Mouse (Mus musculus): ENCODE results near the gene Hic2. TPM values are rescaled to one million over a fixed set of nuclear protein-coding genes. Genes with fewer than 3 reads are reported as not detected.

Gene Hic2
- 2.1 and 2.4 TPM in 2 replicates for polyA plus RNA-seq (2015; fragmentation: Nextera tagmentation; extraction: Ambion mirVana)

- peaks cover 20% of the 10 kb centered on the region for H3K4me1 ChIP-seq (replicated peaks; ENCODE audit: insufficient read depth, low read length)
- peak within 1 kb of the TSS; percentile 95 for H3K4me2 ChIP-seq (ENCODE audit: low read length)
- no peaks in the 10 kb centered on the region for H3K27me3 ChIP-seq (ENCODE audit: insufficient read depth, low read length)
- DNase-seq (ENCODE audit: low spot score): peak; percentile 97
- peak within 1 kb of the TSS; percentile 92 for H3K27ac ChIP-seq
- H3K9me3 ChIP-seq (replicated peaks; ENCODE audit: low read length): no peaks in the 10 kb centered on the region
- peak within 1 kb of the TSS; percentile 93 for H3K9ac ChIP-seq (ENCODE audit: low read depth, low read length)
- TF ChIP-seq CTCF (IDR thresholded peaks at IDR 0.05; ENCODE audit: low read depth): peak; percentile 11; the same call in 1 of the 2 replicates
- H3K36me3 ChIP-seq (ENCODE audit: insufficient read depth, low read length): no peaks in the 10 kb centered on the region
- WGBS: 1% methylated on average over 59 of the region's 59 CpGs
- ATAC-seq (replicated peaks; ENCODE audit: low FRiP score, low read depth): peak; percentile 98
- H3K4me3 ChIP-seq (replicated peaks; ENCODE audit: low read depth, low read length): peak within 1 kb of the TSS; percentile 93
These were observed at the start of gene Hic2 for GRCm38 (mm10) chr16:17232794-17233701. Gene Hic2 (plus strand): TSS chr16:17233572.

- no peak for ATAC-seq (replicated peaks; ENCODE audit: low FRiP score, low read depth)
- H3K27ac ChIP-seq: no peak overlapping the region
- no peak overlapping the region for H3K4me2 ChIP-seq (ENCODE audit: low read length)
These were observed 47.9 kb upstream of the Hic2 start for GRCm38 (mm10) chr16:17185475-17185874.

GRCm38 (mm10) chr16:17193823-17194222 is 39.5 kb upstream of the Hic2 start:
- no peak for TF ChIP-seq CTCF (IDR thresholded peaks at IDR 0.05; ENCODE audit: low read depth)
- H3K27ac ChIP-seq: no peak overlapping the region
- H3K9ac ChIP-seq (ENCODE audit: low read depth, low read length): no peak overlapping the region
- no peaks in the 10 kb centered on the region for H3K27me3 ChIP-seq (ENCODE audit: insufficient read depth, low read length)
- 89% methylated on average over 4 of the region's 4 CpGs for WGBS
- no peaks in the 10 kb centered on the region for H3K4me1 ChIP-seq (replicated peaks; ENCODE audit: insufficient read depth, low read length)
- DNase-seq (ENCODE audit: low spot score): no peak
- H3K9me3 ChIP-seq (replicated peaks; ENCODE audit: low read length): no peaks in the 10 kb centered on the region
- H3K36me3 ChIP-seq (ENCODE audit: insufficient read depth, low read length): peaks cover 4% of the 10 kb centered on the region; the same call in 1 of the 2 replicates
- no peak overlapping the region for H3K4me2 ChIP-seq (ENCODE audit: low read length)
- no peak overlapping the region for H3K4me3 ChIP-seq (replicated peaks; ENCODE audit: low read depth, low read length)
- ATAC-seq (replicated peaks; ENCODE audit: low FRiP score, low read depth): no peak

More at GRCm38 (mm10) chr16:17185475-17185874, 47.9 kb upstream of the Hic2 start:
- DNase-seq (ENCODE audit: low spot score): no peak
- Histone ChIP-seq H3K9me3 (replicated peaks; ENCODE audit: low read length) (no peaks in the 10 kb centered on the region), H3K36me3 (ENCODE audit: insufficient read depth, low read length) (peaks cover 10% of the 10 kb centered on the region; the same call in 1 of the 2 replicates), H3K9ac (ENCODE audit: low read depth, low read length) (no peak overlapping the region), H3K4me1 (replicated peaks; ENCODE audit: insufficient read depth, low read length) (no peaks in the 10 kb centered on the region), H3K27me3 (ENCODE audit: insufficient read depth, low read length) (no peaks in the 10 kb centered on the region), H3K4me3 (replicated peaks; ENCODE audit: low read depth, low read length) (no peak overlapping the region)
- no peak for TF ChIP-seq CTCF (IDR thresholded peaks at IDR 0.05; ENCODE audit: low read depth)

GRCm38 (mm10) chr16:17200121-17200952 is 33.0 kb upstream of the Hic2 start:
- Histone ChIP-seq H3K4me3 (replicated peaks; ENCODE audit: low read depth, low read length) (peak overlapping the region; percentile 98), H3K4me2 (ENCODE audit: low read length) (peak overlapping the region; percentile 72), H3K36me3 (ENCODE audit: insufficient read depth, low read length) (peaks cover 4% of the 10 kb centered on the region; the same call in 1 of the 2 replicates), H3K4me1 (replicated peaks; ENCODE audit: insufficient read depth, low read length) (peaks cover 7% of the 10 kb centered on the region; the same call in 1 of the 2 replicates), H3K9me3 (replicated peaks; ENCODE audit: low read length) (no peaks in the 10 kb centered on the region), H3K27ac (peak overlapping the region; percentile 81), H3K9ac (ENCODE audit: low read depth, low read length) (peak overlapping the region; percentile 99), H3K27me3 (ENCODE audit: insufficient read depth, low read length) (no peaks in the 10 kb centered on the region)
- ATAC-seq (replicated peaks; ENCODE audit: low FRiP score, low read depth) (no peak), DNase-seq (ENCODE audit: low spot score) (peak; percentile 12)
- 3% methylated on average over 24 of the region's 24 CpGs for WGBS
- no peak for TF ChIP-seq CTCF (IDR thresholded peaks at IDR 0.05; ENCODE audit: low read depth)

GRCm38 (mm10) chr16:17200953-17201707 is 32.2 kb upstream of the Hic2 start:
- no peak for TF ChIP-seq CTCF (IDR thresholded peaks at IDR 0.05; ENCODE audit: low read depth)

More at GRCm38 (mm10) chr16:17200953-17201707, 32.2 kb upstream of the Hic2 start:
- H3K9me3 ChIP-seq (replicated peaks; ENCODE audit: low read length): no peaks in the 10 kb centered on the region
- H3K4me3 ChIP-seq (replicated peaks; ENCODE audit: low read depth, low read length): peak overlapping the region; percentile 98
- ATAC-seq (replicated peaks; ENCODE audit: low FRiP score, low read depth) (peak; percentile 87), DNase-seq (ENCODE audit: low spot score) (peak; percentile 89)
- H3K27ac ChIP-seq: peak overlapping the region; percentile 81
- H3K27me3 ChIP-seq (ENCODE audit: insufficient read depth, low read length): no peaks in the 10 kb centered on the region
- WGBS: under 1% methylated on average over 69 of the region's 72 CpGs
- peak overlapping the region; percentile 99 for H3K9ac ChIP-seq (ENCODE audit: low read depth, low read length)
- H3K36me3 ChIP-seq (ENCODE audit: insufficient read depth, low read length): no peaks in the 10 kb centered on the region; the same call in 1 of the 2 replicates
- peaks cover 7% of the 10 kb centered on the region; the same call in 1 of the 2 replicates for H3K4me1 ChIP-seq (replicated peaks; ENCODE audit: insufficient read depth, low read length)
- peak overlapping the region; percentile 72 for H3K4me2 ChIP-seq (ENCODE audit: low read length)
